Mouse (Mus musculus): ENCODE data around the gene Ubr1.

GRCm38 (mm10) chr2:120887601-120888000 is 82.9 kb downstream of the Ubr1 start:
- TF ChIP-seq CTCF (IDR thresholded peaks at IDR 0.05; ENCODE audit: borderline replicate concordance, insufficient read depth, low read depth, low read length): no peak
- TF ChIP-seq POLR2A (IDR thresholded peaks at IDR 0.05; ENCODE audit: borderline replicate concordance, insufficient read depth, low read length): no peak
